Mouse (Mus musculus) erythroblast, embryonic 14.5 days (primary cell): Measurements from ENCODE around the gene Fam169b. TPM values are rescaled to one million over a fixed set of nuclear protein-coding genes. Genes with fewer than 3 reads are reported as not detected.
A peak's percentile ranks its signal among the peaks of the same experiment; 100 is the strongest.
"Not testable (repeated sequence)": the region's sequence is repeated elsewhere in the genome, so short reads cannot be mapped to it uniquely, and the experiment has no call there.

ENCODE experiments used
- H3K27me3 ChIP-seq: 2 replicates; pipeline ENCODE4 v1.6.1; 2012; ENCODE audit warnings: inconsistent platforms; ENCODE audit not compliant: control insufficient read depth
- H3K36me3 ChIP-seq: 2 replicates; pipeline ENCODE4 v1.6.1; 2012; ENCODE audit warnings: mild to moderate bottlenecking, inconsistent platforms; ENCODE audit not compliant: control insufficient read depth
- H3K4me1 ChIP-seq: 2 replicates; pipeline ENCODE4 v1.6.1; 2012; ENCODE audit warnings: inconsistent platforms; ENCODE audit not compliant: control insufficient read depth
- H3K4me3 ChIP-seq: replicated peaks from 2 replicates; pipeline ENCODE3; 2012; ENCODE audit warnings: moderate library complexity, mild to moderate bottlenecking, inconsistent platforms
- H3K9me3 ChIP-seq: 2 replicates; pipeline ENCODE4 v1.6.1; 2012; ENCODE audit warnings: low read length, inconsistent platforms, mixed read lengths; ENCODE audit not compliant: control insufficient read depth
- GATA1 ChIP-seq: IDR thresholded peaks from 2 replicates; pipeline ENCODE4 v1.6.1; 2012; ENCODE audit warnings: low read length, inconsistent platforms, mixed read lengths
- TAL1 ChIP-seq: IDR thresholded peaks from 3 replicates; pipeline ENCODE4 v1.6.1; 2012; ENCODE audit warnings: low read length, inconsistent platforms, mixed read lengths
- polyA plus RNA-seq: library from polyadenylated mRNA; stranded (reverse); fragments of >175 nt; gene quantifications from 2 replicates; pipeline ENCODE4 v1.2.3, GENCODE M21; 2012

The Fam169b gene
- polyA plus RNA-seq, 1 experiment: not detected

GRCm38 (mm10) chr7:68272607-68273006 is 1.0 kb upstream of the Fam169b start:
- TF ChIP-seq GATA1 (no peak), TAL1 (no peak)
- Histone ChIP-seq H3K36me3 (no peaks in the 10 kb centered on the region), H3K27me3 (peaks cover 11% of the 10 kb centered on the region), H3K4me1 (peaks cover 4% of the 10 kb centered on the region), H3K9me3 (no peaks in the 10 kb centered on the region), H3K4me3 (no peak overlapping the region)

DNA sequence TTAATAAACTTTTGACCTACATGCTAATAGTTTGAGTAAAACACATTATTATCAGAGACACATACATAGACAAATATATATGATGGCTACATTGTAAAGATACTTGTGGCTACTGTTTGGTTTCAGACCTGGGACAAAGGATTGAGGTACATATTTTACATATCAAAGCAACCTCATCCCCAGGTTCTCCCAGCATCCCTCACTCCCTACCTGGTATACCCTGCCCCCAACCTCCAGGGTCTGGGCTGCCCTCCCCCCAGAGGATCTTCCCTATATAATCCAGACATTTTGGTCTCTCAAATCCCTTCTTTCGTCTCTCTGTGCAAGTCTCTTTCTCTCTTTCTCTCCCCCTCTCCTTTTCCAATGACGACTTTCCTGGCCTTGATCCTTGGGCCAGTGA is 579 bp downstream of the Fam169b start:
- Histone ChIP-seq H3K4me1 (peaks cover 4% of the 10 kb centered on the region), H3K9me3 (no peaks in the 10 kb centered on the region), H3K36me3 (no peaks in the 10 kb centered on the region), H3K4me3 (no peak overlapping the region), H3K27me3 (peaks cover 11% of the 10 kb centered on the region)
- TF ChIP-seq GATA1 (no peak), TAL1 (no peak)

- Histone ChIP-seq H3K4me3 (no peak overlapping the region), H3K27me3 (peaks cover 11% of the 10 kb centered on the region), H3K4me1 (peaks cover 4% of the 10 kb centered on the region), H3K9me3 (no peaks in the 10 kb centered on the region), H3K36me3 (no peaks in the 10 kb centered on the region)
- TF ChIP-seq TAL1 (no peak), GATA1 (no peak)
Measured at GRCm38 (mm10) chr7:68274951-68275350, 1.3 kb downstream of the Fam169b start.

DNA sequence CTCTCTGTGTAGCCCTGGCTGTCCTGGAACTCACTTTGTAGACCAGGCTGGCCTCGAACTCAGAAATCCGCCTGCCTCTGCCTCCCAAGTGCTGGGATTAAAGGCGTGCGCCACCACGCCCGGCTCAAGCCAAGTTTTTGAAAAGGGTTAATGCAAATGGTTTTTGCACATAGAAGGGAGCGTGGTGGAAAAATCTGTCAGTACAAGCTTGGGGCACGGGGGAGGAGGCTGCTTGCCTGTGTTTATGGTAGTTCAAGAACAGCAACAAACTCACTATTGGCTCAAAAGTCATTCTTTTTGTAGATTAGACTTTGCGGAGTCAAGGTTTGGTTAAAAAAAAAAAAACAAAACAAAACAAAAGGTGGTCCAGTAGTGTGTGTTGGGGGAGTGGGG is 1.8 kb downstream of the Fam169b start:
- H3K4me3 ChIP-seq, H3K36me3 ChIP-seq, H3K4me1 ChIP-seq, H3K9me3 ChIP-seq: not testable (repeated sequence)
- H3K27me3 ChIP-seq: peaks cover 11% of the 10 kb centered on the region

DNA sequence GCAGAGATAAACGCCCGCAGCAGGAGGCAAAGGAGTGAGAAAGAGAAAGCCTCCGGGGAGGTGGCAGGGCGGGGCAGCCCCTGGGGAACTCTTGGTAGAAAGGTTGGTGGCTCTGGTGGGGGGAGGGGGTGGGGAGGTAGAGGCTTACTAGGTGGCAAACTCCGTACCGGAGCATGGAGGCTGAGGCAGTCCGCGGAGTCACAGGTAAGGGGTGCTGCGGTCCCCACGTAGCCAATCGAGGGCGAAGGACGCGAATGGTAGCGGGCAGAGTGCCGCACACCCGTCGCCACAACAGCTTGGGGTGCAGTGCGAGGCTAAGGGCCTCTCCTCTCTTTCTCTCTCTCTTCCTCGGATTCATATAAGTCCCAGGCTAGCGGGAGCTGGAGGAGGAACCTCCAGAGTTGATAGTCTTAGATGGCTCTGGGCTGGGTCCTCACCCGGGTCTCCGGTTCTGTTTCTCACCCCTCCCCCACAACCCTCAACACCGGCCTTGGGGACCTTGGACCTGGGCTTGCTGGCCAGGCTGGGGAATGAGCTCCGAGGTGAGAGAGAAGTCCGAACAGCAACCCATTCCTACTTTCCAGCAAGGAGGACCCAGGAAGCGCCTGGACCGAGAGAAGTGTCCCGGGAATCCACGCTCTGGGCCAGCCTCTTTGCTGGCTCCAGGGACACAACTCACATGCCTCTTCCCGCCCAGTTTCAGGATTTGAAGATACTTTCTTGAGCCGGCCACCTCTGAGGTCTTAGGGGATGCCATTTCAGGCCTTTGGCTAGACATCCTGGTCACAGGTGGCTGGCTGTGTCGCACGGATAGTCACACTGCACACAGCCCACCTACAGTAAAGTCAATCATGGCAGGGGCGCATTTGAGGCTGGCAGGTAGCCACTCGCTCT is 2.4 kb downstream of the Fam169b start:
- Histone ChIP-seq H3K9me3 (no peaks in the 10 kb centered on the region), H3K36me3 (no peaks in the 10 kb centered on the region), H3K27me3 (peaks cover 11% of the 10 kb centered on the region), H3K4me3 (peak overlapping the region; percentile 48), H3K4me1 (peaks cover 4% of the 10 kb centered on the region)
- TF ChIP-seq TAL1 (no peak), GATA1 (no peak)

- no peak for TF ChIP-seq TAL1
- no peak for TF ChIP-seq GATA1
- Histone ChIP-seq H3K4me3 (no peak overlapping the region), H3K27me3 (peaks cover 11% of the 10 kb centered on the region), H3K9me3 (no peaks in the 10 kb centered on the region), H3K4me1 (peaks cover 4% of the 10 kb centered on the region), H3K36me3 (no peaks in the 10 kb centered on the region)
Measured at GRCm38 (mm10) chr7:68277054-68277896, 3.6 kb downstream of the Fam169b start.

- H3K4me3 ChIP-seq: no peak overlapping the region
Measured at GRCm38 (mm10) chr7:68277897-68278270, 4.2 kb downstream of the Fam169b start.

GRCm38 (mm10) chr7:68278385-68278784 is 4.7 kb downstream of the Fam169b start:
- Histone ChIP-seq H3K4me3 (no peak overlapping the region), H3K27me3 (peaks cover 11% of the 10 kb centered on the region), H3K4me1 (peaks cover 4% of the 10 kb centered on the region), H3K36me3 (no peaks in the 10 kb centered on the region), H3K9me3 (no peaks in the 10 kb centered on the region)
- TF ChIP-seq TAL1 (no peak), GATA1 (no peak)

More at GRCm38 (mm10) chr7:68277897-68278270, 4.2 kb downstream of the Fam169b start:
- Histone ChIP-seq H3K27me3 (peaks cover 11% of the 10 kb centered on the region), H3K36me3 (no peaks in the 10 kb centered on the region), H3K4me1 (peaks cover 4% of the 10 kb centered on the region), H3K9me3 (no peaks in the 10 kb centered on the region)
- TF ChIP-seq GATA1: no peak
- TF ChIP-seq TAL1: no peak

DNA sequence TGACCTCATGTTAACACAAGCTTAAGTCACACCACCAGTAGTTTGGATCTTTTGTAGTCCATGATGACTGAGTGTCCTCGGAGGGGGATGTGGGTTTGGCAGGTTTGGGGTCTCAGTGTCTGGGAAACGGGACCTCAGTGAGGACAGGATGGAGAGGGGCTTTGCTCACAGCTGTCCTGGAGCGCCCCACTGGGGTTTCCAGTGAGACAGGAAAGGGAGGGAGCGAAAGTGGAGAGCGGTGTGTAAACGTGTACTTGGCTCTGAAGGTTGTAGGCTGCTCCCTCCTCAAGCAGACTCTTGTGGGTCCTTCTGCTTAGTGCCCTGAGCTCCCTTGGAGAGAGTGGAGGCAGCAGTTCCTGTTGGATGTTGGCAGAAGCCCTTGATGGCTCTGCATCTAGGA is 5.3 kb downstream of the Fam169b start:
- no peak overlapping the region for H3K4me3 ChIP-seq
- H3K27me3 ChIP-seq: peaks cover 11% of the 10 kb centered on the region
- no peaks in the 10 kb centered on the region for H3K36me3 ChIP-seq
- H3K9me3 ChIP-seq: no peaks in the 10 kb centered on the region
- TF ChIP-seq TAL1 (no peak), GATA1 (no peak)
- H3K4me1 ChIP-seq: peaks cover 4% of the 10 kb centered on the region
